Mouse (Mus musculus) heart, embryonic 12.5 days (tissue): Measurements from ENCODE around the gene Zfp708. TPM values are rescaled to one million over a fixed set of nuclear protein-coding genes. Genes with fewer than 3 reads are reported as not detected.
"Not testable (repeated sequence)": the region's sequence is repeated elsewhere in the genome, so short reads cannot be mapped to it uniquely, and the experiment has no call there.

ENCODE experiments used
- ATAC-seq: fragments of 200-750 bp; cut with Nextera tagmentation; 2 replicates; pipeline ENCODE4 v1.8.0; 2017; ENCODE audit warnings: moderate TSS enrichment, moderate library complexity; ENCODE audit not compliant: insufficient number of reproducible peaks, low FRiP score
- H3K27ac ChIP-seq: fragments of 300-500 bp; sonication (generic); 2 replicates; pipeline ENCODE4 v1.5.1; 2016; ENCODE audit warnings: mild to moderate bottlenecking, moderate library complexity; ENCODE audit not compliant: poor library complexity, severe bottlenecking
- H3K27me3 ChIP-seq: fragments of 300-500 bp; sonication (generic); replicated peaks from 2 replicates; pipeline ENCODE4 v1.6.1; 2016; ENCODE audit warnings: mild to moderate bottlenecking, moderate library complexity
- H3K36me3 ChIP-seq: fragments of 300-500 bp; sonication (generic); 2 replicates; pipeline ENCODE4 v1.6.1; 2016; ENCODE audit warnings: mild to moderate bottlenecking, moderate library complexity
- H3K4me1 ChIP-seq: fragments of 300-500 bp; sonication (generic); replicated peaks from 2 replicates; pipeline ENCODE4 v1.6.1; 2016; ENCODE audit warnings: mild to moderate bottlenecking
- H3K4me2 ChIP-seq: fragments of 300-500 bp; sonication (generic); 2 replicates; pipeline ENCODE4 v1.6.1; 2016; ENCODE audit warnings: mild to moderate bottlenecking, moderate library complexity
- H3K4me3 ChIP-seq: fragments of 300-500 bp; sonication (generic); 2 replicates; pipeline ENCODE4 v1.5.1; 2016; ENCODE audit warnings: mild to moderate bottlenecking
- H3K9ac ChIP-seq: fragments of 300-500 bp; sonication (generic); 2 replicates; pipeline ENCODE4 v1.6.1; 2016; ENCODE audit warnings: mild to moderate bottlenecking, moderate library complexity
- H3K9me3 ChIP-seq: fragments of 300-500 bp; sonication (generic); replicated peaks from 2 replicates; pipeline ENCODE4 v1.6.1; 2016; ENCODE audit warnings: mild to moderate bottlenecking, moderate library complexity
- WGBS: fragments of 180-500 bp; shearing (Covaris S2); methylation state at CpG from one replicate; pipeline ENCODE4 v1.1.7; 2016; 5-methylcytosine and 5-hydroxymethylcytosine counted together
- polyA plus RNA-seq: library from polyadenylated mRNA; unstranded; fragments of >200 nt; fragmentation: Nextera tagmentation; extraction: Ambion mirVana; gene quantifications from 2 replicates; pipeline ENCODE4 v1.2.1, GENCODE M21; 2016

Gene Zfp708
- polyA plus RNA-seq, result 3.0 and 3.9 TPM in 2 replicates

GRCm38 (mm10) chr13:67097876-67098275 is at the start of gene Zfp708:
Zfp708 (minus strand) TSS chr13:67097976.
- no peak within 1 kb of the TSS for H3K9ac ChIP-seq

GRCm38 (mm10) chr13:67128038-67128721 is 30.4 kb upstream of the Zfp708 start:
- Histone ChIP-seq H3K27ac (peak overlapping the region; percentile 7; the same call in 1 of the 2 replicates), H3K36me3 (no peaks in the 10 kb centered on the region), H3K27me3 (no peaks in the 10 kb centered on the region), H3K4me3 (peak overlapping the region; percentile 69), H3K9me3 (0 out of 2 replicates have a peak, but pooled peaks cover 4% of the 10 kb centered on the region), H3K4me1 (no peaks in the 10 kb centered on the region), H3K9ac (peak overlapping the region; percentile 81), H3K4me2 (peak overlapping the region; percentile 85)
- WGBS, result under 1% methylated on average over 18 of the region's 18 CpGs
- ATAC-seq, result peak; percentile 87

More at GRCm38 (mm10) chr13:67097876-67098275, at the start of gene Zfp708:
- no peak within 1 kb of the TSS for H3K27ac ChIP-seq
- 87% methylated on average over 10 of the region's 10 CpGs for WGBS
- H3K4me3 ChIP-seq, result no peak within 1 kb of the TSS
- H3K27me3 ChIP-seq, result no peaks in the 10 kb centered on the region
- H3K36me3 ChIP-seq, result peaks cover 29% of the 10 kb centered on the region
- no peak for ATAC-seq
- H3K4me2 ChIP-seq, result no peak within 1 kb of the TSS
- H3K4me1 ChIP-seq, result no peaks in the 10 kb centered on the region
- no peaks in the 10 kb centered on the region for H3K9me3 ChIP-seq

GRCm38 (mm10) chr13:67127507-67127906 is 29.7 kb upstream of the Zfp708 start:
- H3K4me2 ChIP-seq, H3K9ac ChIP-seq, H3K36me3 ChIP-seq, ATAC-seq, H3K4me3 ChIP-seq, H3K4me1 ChIP-seq, H3K9me3 ChIP-seq, H3K27me3 ChIP-seq, H3K27ac ChIP-seq: not testable (repeated sequence)
- 73% methylated on average over 10 of the region's 10 CpGs for WGBS

GRCm38 (mm10) chr13:67124460-67124859 is 26.7 kb upstream of the Zfp708 start:
- WGBS, result 72% methylated on average over 1 of the region's 1 CpGs
- Histone ChIP-seq H3K9me3 (0 out of 2 replicates have a peak, but pooled peaks cover 4% of the 10 kb centered on the region), H3K27me3 (no peaks in the 10 kb centered on the region), H3K27ac (no peak overlapping the region), H3K9ac (no peak overlapping the region), H3K36me3 (no peaks in the 10 kb centered on the region), H3K4me1 (no peaks in the 10 kb centered on the region), H3K4me3 (no peak overlapping the region), H3K4me2 (no peak overlapping the region)
- no peak for ATAC-seq

- not testable (repeated sequence) for H3K36me3 ChIP-seq, H3K9ac ChIP-seq, H3K4me1 ChIP-seq, H3K27me3 ChIP-seq, H3K4me2 ChIP-seq, H3K9me3 ChIP-seq, H3K27ac ChIP-seq, H3K4me3 ChIP-seq, ATAC-seq
Measured at GRCm38 (mm10) chr13:67121360-67121759, 23.6 kb upstream of the Zfp708 start, which contains the start of gene Zfp759. Zfp759 (plus strand) TSS chr13:67121660.

- WGBS, result 82% methylated on average over 8 of the region's 8 CpGs
- not testable (repeated sequence) for ATAC-seq, H3K9ac ChIP-seq, H3K4me2 ChIP-seq, H3K36me3 ChIP-seq, H3K27me3 ChIP-seq, H3K4me3 ChIP-seq, H3K9me3 ChIP-seq, H3K27ac ChIP-seq, H3K4me1 ChIP-seq
Measured at GRCm38 (mm10) chr13:67116163-67116562, 18.4 kb upstream of the Zfp708 start, which contains the start of gene Rslcan18. Rslcan18 (minus strand) TSS chr13:67116263.

GRCm38 (mm10) chr13:67113287-67113686 is 15.5 kb upstream of the Zfp708 start:
- Histone ChIP-seq H3K9ac (no peak overlapping the region), H3K4me1 (no peaks in the 10 kb centered on the region), H3K4me3 (no peak overlapping the region), H3K36me3 (no peaks in the 10 kb centered on the region), H3K4me2 (no peak overlapping the region), H3K27me3 (no peaks in the 10 kb centered on the region), H3K27ac (no peak overlapping the region), H3K9me3 (no peaks in the 10 kb centered on the region)
- ATAC-seq, result no peak
- 81% methylated on average over 2 of the region's 2 CpGs for WGBS

GRCm38 (mm10) chr13:67112096-67112495 is 14.3 kb upstream of the Zfp708 start:
- H3K27ac ChIP-seq, result no peak overlapping the region
- H3K4me2 ChIP-seq, result no peak overlapping the region
- H3K27me3 ChIP-seq, result no peaks in the 10 kb centered on the region
- WGBS, result 71% methylated on average over 12 of the region's 12 CpGs
- H3K9ac ChIP-seq, result no peak overlapping the region
- no peak for ATAC-seq
- no peak overlapping the region for H3K4me3 ChIP-seq
- H3K9me3 ChIP-seq, result no peaks in the 10 kb centered on the region
- no peaks in the 10 kb centered on the region for H3K36me3 ChIP-seq
- H3K4me1 ChIP-seq, result peaks cover 6% of the 10 kb centered on the region

- peak; percentile 58 for ATAC-seq
- no peaks in the 10 kb centered on the region for H3K9me3 ChIP-seq
- H3K36me3 ChIP-seq, result peaks cover 13% of the 10 kb centered on the region
- H3K9ac ChIP-seq, result no peak overlapping the region
- H3K27ac ChIP-seq, result no peak overlapping the region
- H3K27me3 ChIP-seq, result no peaks in the 10 kb centered on the region
- 4% methylated on average over 9 of the region's 9 CpGs for WGBS
- peaks cover 6% of the 10 kb centered on the region for H3K4me1 ChIP-seq
- H3K4me2 ChIP-seq, result peak overlapping the region; percentile 47
- H3K4me3 ChIP-seq, result peak overlapping the region; percentile 72
Measured at GRCm38 (mm10) chr13:67108821-67109206, 11.0 kb upstream of the Zfp708 start.

GRCm38 (mm10) chr13:67108194-67108820 is 10.5 kb upstream of the Zfp708 start, which contains the start of gene Gm28557:
Gm28557 (minus strand) TSS chr13:67108604.
- Histone ChIP-seq H3K27me3 (no peaks in the 10 kb centered on the region), H3K36me3 (peaks cover 13% of the 10 kb centered on the region), H3K4me1 (peaks cover 6% of the 10 kb centered on the region), H3K27ac (peak within 1 kb of the TSS; percentile 90), H3K9ac (peak within 1 kb of the TSS; percentile 86), H3K4me2 (peak within 1 kb of the TSS; percentile 79), H3K4me3 (peak within 1 kb of the TSS; percentile 72), H3K9me3 (no peaks in the 10 kb centered on the region)
- WGBS, result under 1% methylated on average over 17 of the region's 17 CpGs
- ATAC-seq, result peak; percentile 98

- 58% methylated on average over 9 of the region's 9 CpGs for WGBS
Measured at GRCm38 (mm10) chr13:67107681-67108080, 9.9 kb upstream of the Zfp708 start.

More at GRCm38 (mm10) chr13:67107681-67108080, 9.9 kb upstream of the Zfp708 start:
- peaks cover 6% of the 10 kb centered on the region for H3K4me1 ChIP-seq
- ATAC-seq, result no peak
- H3K27me3 ChIP-seq, result no peaks in the 10 kb centered on the region
- no peaks in the 10 kb centered on the region for H3K9me3 ChIP-seq
- H3K27ac ChIP-seq, result peak overlapping the region; percentile 90
- H3K36me3 ChIP-seq, result peaks cover 13% of the 10 kb centered on the region
- peak overlapping the region; percentile 79 for H3K4me2 ChIP-seq
- H3K9ac ChIP-seq, result peak overlapping the region; percentile 86
- H3K4me3 ChIP-seq, result peak overlapping the region; percentile 72
